Mouse (Mus musculus) mature B cell (primary cell): Measurements from ENCODE around the gene BC037034.

Experiments used
- in situ Hi-C: fragments of 300-500 bp; cut with MboI; formaldehyde crosslinking; loops from 2 replicates; pipeline ENCODE4 v1.14.3; 2019

The BC037034 gene

GRCm38 (mm10) chr5:138263260-138264206, at the start of gene BC037034:
Gene BC037034, minus strand, starts transcription at chr5:138264033.
- in situ Hi-C loops, result no loop called here

- in situ Hi-C loops, result no loop called here
Observed at GRCm38 (mm10) chr5:138312795-138313194, 49.0 kb upstream of the BC037034 start.

- in situ Hi-C loops, result no loop called here
Observed at GRCm38 (mm10) chr5:138299613-138300012, 35.8 kb upstream of the BC037034 start.

GRCm38 (mm10) chr5:138294158-138294557, 30.3 kb upstream of the BC037034 start:
- in situ Hi-C loops, result no loop called here

GRCm38 (mm10) chr5:138291638-138292037, 27.8 kb upstream of the BC037034 start:
- in situ Hi-C loops, result no loop called here

- in situ Hi-C loops, result no loop called here
Observed at GRCm38 (mm10) chr5:138287861-138288260, 24.0 kb upstream of the BC037034 start.

GRCm38 (mm10) chr5:138283540-138283939, 19.7 kb upstream of the BC037034 start:
- in situ Hi-C loops, result no loop called here

- in situ Hi-C loops, result no loop called here
Observed at GRCm38 (mm10) chr5:138281798-138282197, 18.0 kb upstream of the BC037034 start.

- in situ Hi-C loops, result no loop called here
Observed at GRCm38 (mm10) chr5:138280829-138281228, 17.0 kb upstream of the BC037034 start.

GRCm38 (mm10) chr5:138280425-138280768, 16.6 kb upstream of the BC037034 start:
- in situ Hi-C loops, result no loop called here

- in situ Hi-C loops, result no loop called here
Observed at GRCm38 (mm10) chr5:138279585-138280424, 16.0 kb upstream of the BC037034 start, which contains the start of the genes Gm43720, Gpc2 and Stag3. Gene Gm43720, minus strand, starts transcription at chr5:138279958. Gene Gpc2, minus strand, starts transcription at chr5:138280005. Gene Stag3, plus strand, starts transcription at chr5:138280240.

GRCm38 (mm10) chr5:138277994-138278393, 14.2 kb upstream of the BC037034 start:
- in situ Hi-C loops, result no loop called here

- in situ Hi-C loops, result no loop called here
Observed at GRCm38 (mm10) chr5:138275216-138276050, 11.6 kb upstream of the BC037034 start.

- in situ Hi-C loops, result no loop called here
Observed at GRCm38 (mm10) chr5:138274186-138274585, 10.4 kb upstream of the BC037034 start.

- in situ Hi-C loops, result no loop called here
Observed at GRCm38 (mm10) chr5:138272409-138272923, 8.6 kb upstream of the BC037034 start, which contains the start of gene Gal3st4. Gene Gal3st4, minus strand, starts transcription at chr5:138272840.

GRCm38 (mm10) chr5:138271232-138271631, 7.4 kb upstream of the BC037034 start:
- in situ Hi-C loops, result no loop called here

- in situ Hi-C loops, result no loop called here
Observed at GRCm38 (mm10) chr5:138268980-138269379, 5.1 kb upstream of the BC037034 start.

GRCm38 (mm10) chr5:138267114-138267513, 3.3 kb upstream of the BC037034 start:
- in situ Hi-C loops, result no loop called here

GRCm38 (mm10) chr5:138265712-138266111, 1.9 kb upstream of the BC037034 start:
- in situ Hi-C loops, result no loop called here

- in situ Hi-C loops, result no loop called here
Observed at GRCm38 (mm10) chr5:138264207-138264578, 360 bp upstream of the BC037034 start.

GRCm38 (mm10) chr5:138262582-138263240, 1.1 kb downstream of the BC037034 start:
- in situ Hi-C loops, result no loop called here
